Mouse (Mus musculus): ENCODE results near the gene Ctf1. TPM values are rescaled to one million over a fixed set of nuclear protein-coding genes. Genes with fewer than 3 reads are reported as not detected.

Gene Ctf1
- total RNA-seq (2023), result not detected

DNA sequence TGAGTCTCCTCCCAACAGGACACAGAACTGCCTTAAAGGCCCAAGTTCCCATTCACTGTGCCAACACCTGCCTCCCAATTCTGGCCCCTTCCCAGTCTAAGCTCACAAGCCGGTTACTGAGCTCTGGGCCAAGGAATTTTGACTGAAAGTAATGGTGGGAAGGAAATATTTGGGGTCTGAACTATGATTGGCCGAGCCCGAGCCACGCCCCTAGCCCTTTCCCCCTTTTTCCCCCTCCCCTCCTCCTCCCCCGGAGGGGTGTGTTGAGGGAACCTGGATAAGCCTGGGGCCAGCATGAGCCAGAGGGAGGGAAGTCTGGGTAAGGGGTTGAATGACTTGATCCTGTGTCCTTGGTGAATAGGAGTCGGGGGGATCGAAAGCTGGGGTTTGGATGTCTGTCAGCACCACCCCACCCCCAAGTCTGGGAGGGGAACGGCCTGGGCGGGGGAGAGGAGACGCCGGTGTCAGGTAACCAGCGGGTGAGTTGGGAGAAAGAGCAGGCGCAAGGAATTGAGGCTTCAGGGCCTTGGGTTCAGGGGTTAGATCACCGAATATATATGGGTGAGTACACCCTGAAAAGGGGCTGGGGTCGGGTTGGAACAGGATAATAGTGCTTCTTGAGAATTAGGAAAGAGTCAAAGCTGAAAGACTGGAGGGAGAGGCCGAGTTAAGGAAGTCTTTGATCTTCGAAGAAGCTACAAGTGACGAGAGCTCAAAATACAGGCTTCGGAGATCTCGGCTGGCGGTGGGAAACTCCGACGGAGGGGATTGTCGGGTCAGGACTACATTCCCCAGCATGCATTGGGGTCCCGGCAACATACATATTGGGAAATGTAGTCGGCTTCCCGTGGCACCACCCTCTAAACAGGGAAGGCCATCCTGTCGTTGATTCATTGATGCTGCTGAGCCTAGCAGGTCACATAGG is at the start of gene Ctf1:
Gene Ctf1, plus strand, starts transcription at position 276 of the 925 bp plus-strand sequence.

DNA sequence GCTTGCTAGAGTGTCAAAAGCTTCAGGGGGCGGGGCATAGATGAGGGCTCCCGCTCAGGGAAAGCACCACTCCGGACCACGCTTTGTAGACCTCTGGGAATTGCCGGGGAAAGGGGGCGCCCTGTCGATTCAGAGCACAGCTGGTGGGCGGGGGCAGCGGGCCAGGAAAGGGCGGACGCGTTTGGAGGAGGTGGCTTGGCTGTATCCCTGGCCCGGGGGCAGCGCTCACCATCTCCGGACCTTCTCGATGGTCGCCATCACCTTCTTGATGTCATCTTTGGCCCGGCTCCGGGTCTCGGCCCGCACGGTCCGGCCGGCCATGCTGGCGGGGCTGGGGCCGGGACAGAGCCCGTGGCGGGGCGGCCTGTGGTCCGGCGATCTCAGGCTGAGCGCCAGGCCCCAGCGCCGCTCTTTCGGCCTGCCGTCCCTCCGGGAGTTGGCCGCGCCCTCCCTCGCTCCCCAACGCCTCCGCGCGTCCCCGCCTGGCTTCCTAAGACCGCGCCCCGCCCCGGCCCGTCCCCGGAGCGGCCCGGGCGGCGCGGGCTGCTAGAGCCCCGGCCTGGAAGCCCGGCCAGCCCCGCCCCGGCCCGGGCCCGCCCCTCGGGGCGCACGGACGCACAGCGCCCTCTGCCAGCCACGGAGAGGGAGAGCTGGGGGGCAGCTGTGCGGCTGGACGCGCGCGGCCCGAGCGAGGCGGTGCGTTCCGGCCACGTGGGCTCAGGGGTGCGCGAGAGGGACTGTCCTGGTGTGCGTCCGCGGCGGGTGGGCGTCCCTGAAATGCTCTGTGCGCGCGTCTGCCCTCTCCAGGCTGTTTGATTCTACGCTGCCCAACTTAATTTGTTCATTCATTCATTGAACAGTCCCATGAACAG is 4.1 kb upstream of the Ctf1 start, which contains the start of gene Bcl7c:
Gene Bcl7c, minus strand, starts transcription at position 727 of the 872 bp plus-strand sequence.

DNA sequence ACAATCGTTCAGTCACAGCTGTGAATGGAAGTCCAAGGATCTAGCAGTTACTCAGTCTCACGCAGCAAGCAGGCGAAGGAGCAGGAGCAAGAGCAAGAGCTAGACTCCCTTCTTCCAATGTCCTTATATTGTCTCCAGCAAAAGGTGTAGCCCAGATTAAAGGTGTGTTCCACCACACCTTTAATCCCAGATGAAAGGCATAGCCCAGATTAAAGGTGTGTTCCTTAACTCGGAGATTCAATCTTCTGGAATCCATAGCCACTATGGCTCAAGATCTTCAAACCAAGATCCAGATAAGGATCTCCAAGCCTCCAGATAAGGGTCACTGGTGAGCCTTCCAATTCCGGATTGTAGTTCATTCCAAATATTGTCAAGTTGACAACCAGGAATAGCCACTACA is 19.5 kb downstream of the Ctf1 start, which contains the start of gene Ctf2:
Gene Ctf2, minus strand, starts transcription at position 101 of the 400 bp plus-strand sequence.

DNA sequence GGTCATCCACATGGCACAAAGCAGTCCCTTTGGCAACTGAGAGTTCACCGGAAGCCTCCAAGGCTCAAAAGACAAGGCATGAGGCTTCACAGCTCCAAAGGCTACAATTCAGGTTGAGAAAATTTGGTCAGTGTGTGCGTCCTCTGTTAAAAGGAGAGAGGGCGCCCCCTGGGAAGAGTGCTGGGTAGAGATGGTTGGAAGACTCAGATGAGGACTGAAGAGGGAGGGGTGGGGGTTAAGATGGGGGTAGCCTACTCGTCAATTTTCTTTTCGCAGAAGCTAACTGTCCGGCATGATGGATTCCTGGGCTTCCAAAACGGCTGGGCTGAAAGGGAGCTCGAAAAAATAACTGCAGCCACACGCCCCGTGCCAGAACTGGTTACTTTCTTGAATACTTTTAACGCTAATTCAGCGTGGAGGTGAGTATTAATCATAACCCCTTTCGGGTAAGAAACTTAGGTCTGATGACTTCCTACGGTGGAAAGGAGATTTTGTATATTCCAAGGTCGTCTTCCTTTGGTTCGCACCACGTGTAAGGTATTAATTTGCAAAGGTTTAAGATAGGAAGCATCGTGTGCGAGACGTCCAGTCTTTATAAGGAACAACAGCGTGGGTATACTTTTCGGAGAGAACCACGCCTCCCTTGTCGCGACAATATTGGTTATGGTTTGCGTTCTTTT is 32.0 kb downstream of the Ctf1 start, which contains the start of gene Fbxl19:
Gene Fbxl19, plus strand, starts transcription at position 178 of the 680 bp plus-strand sequence.

Other genes with a start within 250 kb of the Ctf1 start
- gene Fbrs, start 233.5 kb upstream of the Ctf1 start, total RNA-seq (2023), result 225 TPM
- gene Srcap, start 200.8 kb upstream of the Ctf1 start, total RNA-seq (2023), result 211 TPM
- 44.5 TPM for gene Gm42715, start 193.2 kb upstream of the Ctf1 start, total RNA-seq (2023)
- gene Tmem265, start 151.3 kb upstream of the Ctf1 start, total RNA-seq (2023), result not detected
- gene Phkg2, start 139.4 kb upstream of the Ctf1 start, total RNA-seq (2023), result 129 TPM
- gene Ccdc189, start 124.1 kb upstream of the Ctf1 start, total RNA-seq (2023), result not detected
- 142 TPM for gene Rnf40, start 124.0 kb upstream of the Ctf1 start, total RNA-seq (2023)
- 1.8 TPM for gene Zfp629, start 96.9 kb upstream of the Ctf1 start, total RNA-seq (2023)
- 30.7 TPM for gene Bcl7c, start 3.8 kb upstream of the Ctf1 start, total RNA-seq (2023)
- not detected for gene Ctf2, start 19.4 kb downstream of the Ctf1 start, total RNA-seq (2023)
- gene Fbxl19, start 31.8 kb downstream of the Ctf1 start, total RNA-seq (2023), result 6.9 TPM
- 10.6 TPM for gene Orai3, start 57.1 kb downstream of the Ctf1 start, total RNA-seq (2023)
- gene Setd1a, start 63.9 kb downstream of the Ctf1 start, total RNA-seq (2023), result 84.5 TPM
- gene Gm49388, start 72.9 kb downstream of the Ctf1 start, total RNA-seq (2023), result not detected
- gene Hsd3b7, start 87.9 kb downstream of the Ctf1 start, total RNA-seq (2023), result 5.6 TPM
- gene Stx4a, start 111.6 kb downstream of the Ctf1 start, total RNA-seq (2023), result 114 TPM
- not detected for gene Stx1b, start 111.8 kb downstream of the Ctf1 start, total RNA-seq (2023)
- gene Zfp646, start 163.5 kb downstream of the Ctf1 start, total RNA-seq (2023), result 89.5 TPM
- 20.5 TPM for gene Zfp668, start 164.1 kb downstream of the Ctf1 start, total RNA-seq (2023)
- 0.44 TPM for gene Prss53, start 178.2 kb downstream of the Ctf1 start, total RNA-seq (2023)
- gene Gm21974, start 182.7 kb downstream of the Ctf1 start, total RNA-seq (2023), result not detected
- 15.3 TPM for gene Vkorc1, start 182.9 kb downstream of the Ctf1 start, total RNA-seq (2023)
- 36.7 TPM for gene Bckdk, start 191.3 kb downstream of the Ctf1 start, total RNA-seq (2023)
- gene Kat8, start 199.8 kb downstream of the Ctf1 start, total RNA-seq (2023), result 37.3 TPM
- gene Prss8, start 217.4 kb downstream of the Ctf1 start, total RNA-seq (2023), result not detected
- 1.4 TPM for gene Prss36, start 234.0 kb downstream of the Ctf1 start, total RNA-seq (2023)